ENCODE assay signal across 9 mouse cellular contexts in genomic region chr2:56454611-56455066, GRCm38 (mm10).
DNase-seq lines count a peak whose midpoint lies in the region; ATAC-seq and TF ChIP-seq lines count a peak whose summit lies in the region.
"Had no signal": no experiment of that assay in that cellular context is flagged by ENCODE, and none has a peak within 500 bp of the region (broad histone marks: within the 10 kb centered on the region; RNA-seq: fewer than 3 reads in every experiment).

No protein-coding gene starts in this region.

- ATAC-seq in hindbrain, embryonic 12.5 days (ENCODE audit: low FRiP score) = peak; percentile 80
- ATAC-seq in neural tube, embryonic 12.5 days (ENCODE audit: low FRiP score, low read depth) = peak; percentile 61

- intact Hi-C loops in left cerebral cortex, adult 2 months (cut with DNase I) = no loop called here
- intact Hi-C loops in left cerebral cortex, postnatal 14 days (cut with DNase I) = no loop called here

- no peaks in the 10 kb centered on the region for H3K4me1 ChIP-seq in cerebellum, adult 2 months (ENCODE audit: control insufficient read depth, insufficient read depth, low read length)
- peaks cover 25% of the 10 kb centered on the region for H3K4me1 ChIP-seq in hindbrain, embryonic 12.5 days
- H3K4me1 ChIP-seq in neural tube, embryonic 12.5 days = peaks cover 5% of the 10 kb centered on the region; the same call in 1 of the 2 replicates

- peak overlapping the region; percentile 52 for H3K4me2 ChIP-seq in hindbrain, embryonic 12.5 days (replicated peaks)
- peak overlapping the region; percentile 51 for H3K4me2 ChIP-seq in neural tube, embryonic 12.5 days (replicated peaks)

- H3K9ac ChIP-seq in hindbrain, embryonic 12.5 days = no peak overlapping the region
- H3K9ac ChIP-seq in neural tube, embryonic 12.5 days = peak overlapping the region; percentile 30; the same call in 1 of the 2 replicates
- H3K9ac ChIP-seq: liver, embryonic 14.5 days had no signal

- no peaks in the 10 kb centered on the region for H3K36me3 ChIP-seq in hindbrain, embryonic 12.5 days
- no peaks in the 10 kb centered on the region for H3K36me3 ChIP-seq in neural tube, embryonic 12.5 days

- peak overlapping the region; percentile 47 for H3K4me3 ChIP-seq in cerebellum, adult 2 months (replicated peaks; ENCODE audit: insufficient read depth, low read depth, low read length)
- peak overlapping the region; percentile 31 for H3K4me3 ChIP-seq in left cerebral cortex, adult 2 months
- peak overlapping the region; percentile 24 for H3K4me3 ChIP-seq in hindbrain, embryonic 12.5 days
- peak overlapping the region; percentile 15; the same call in 1 of the 2 replicates for H3K4me3 ChIP-seq in neural tube, embryonic 12.5 days

- DNase-seq in cerebellum, adult 2 months = peak in 1 of 2 experiments; percentile 2
- no peak for DNase-seq in cerebellum, adult 8-10 months
- DNase-seq in left cerebral cortex, adult 2 months (ENCODE audit: extremely low spot score in 1 of 2, low spot score in 2 of 2) = no peak
- no peak for DNase-seq in left cerebral cortex, adult 8-10 months (ENCODE audit: low spot score in 2 of 2)
- no peak for DNase-seq in left cerebral cortex, postnatal 14 days (ENCODE audit: low spot score in 2 of 2)
- DNase-seq in thymus, adult 18-20 months = no peak

- no peak for TF ChIP-seq CTCF in cerebellum, adult 2 months (IDR thresholded peaks at IDR 0.05; ENCODE audit: borderline replicate concordance, insufficient read depth, low read depth, low read length)
- TF ChIP-seq CTCF in left cerebral cortex, adult 2 months (IDR thresholded peaks at IDR 0.05) = no peak

- no peaks in the 10 kb centered on the region for H3K9me3 ChIP-seq in hindbrain, embryonic 12.5 days (replicated peaks)
- H3K9me3 ChIP-seq in neural tube, embryonic 12.5 days = no peaks in the 10 kb centered on the region

- no peak for TF ChIP-seq POLR2A in cerebellum, adult 2 months (IDR thresholded peaks at IDR 0.05; ENCODE audit: borderline replicate concordance, insufficient read depth, low read length)

- WGBS in cerebellum, adult 2 months = 12% methylated on average over 11 of the region's 11 CpGs
- 3% methylated on average over 11 of the region's 11 CpGs for WGBS in hindbrain, embryonic 12.5 days
- 7% methylated on average over 11 of the region's 11 CpGs for WGBS in neural tube, embryonic 12.5 days

- H3K27ac ChIP-seq in cerebellum, adult 2 months (ENCODE audit: insufficient read depth, low read length) = no peak overlapping the region
- no peak overlapping the region for H3K27ac ChIP-seq in left cerebral cortex, adult 2 months
- H3K27ac ChIP-seq in hindbrain, embryonic 12.5 days = peak overlapping the region; percentile 70
- no peak overlapping the region for H3K27ac ChIP-seq in neural tube, embryonic 12.5 days
- H3K27ac ChIP-seq: liver, embryonic 14.5 days had no signal

- H3K27me3 ChIP-seq in cerebellum, adult 2 months (ENCODE audit: control insufficient read depth, insufficient read depth, low read length) = no peaks in the 10 kb centered on the region
- H3K27me3 ChIP-seq in hindbrain, embryonic 12.5 days = no peaks in the 10 kb centered on the region
- H3K27me3 ChIP-seq in neural tube, embryonic 12.5 days (replicated peaks) = no peaks in the 10 kb centered on the region
